Mouse (Mus musculus): ENCODE data around the gene BC025920.

DNA sequence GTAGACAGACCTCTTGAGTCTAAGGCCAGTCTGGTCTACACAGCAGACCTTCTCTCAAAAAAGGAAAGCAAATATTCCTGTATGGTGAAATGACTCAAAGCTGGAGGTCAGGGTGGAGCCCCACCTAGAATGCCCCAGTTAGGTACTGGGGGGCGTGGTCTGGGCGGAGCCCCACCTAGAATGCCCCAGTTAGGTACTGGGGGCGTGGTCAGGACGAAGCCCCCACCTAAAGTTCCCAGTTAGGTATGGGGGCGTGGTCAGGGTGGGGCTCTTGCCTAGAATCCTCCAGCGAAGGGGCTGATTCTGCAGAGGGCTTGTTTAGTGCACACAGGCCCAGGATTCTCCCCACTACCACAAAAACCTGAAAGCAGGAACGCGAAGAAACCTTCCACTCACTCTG, 17.4 kb downstream of the BC025920 start:
- no peak for TF ChIP-seq CTCF (IDR thresholded peaks at IDR 0.05; ENCODE audit: low read depth, low read length)
- TF ChIP-seq GATA1 (IDR thresholded peaks at IDR 0.05; ENCODE audit: borderline replicate concordance, low read length): no peak
